Mouse (Mus musculus) adrenal gland, adult (tissue): Measurements from ENCODE around the gene Ddost.
"Not testable (repeated sequence)": the region's sequence is repeated elsewhere in the genome, so short reads cannot be mapped to it uniquely, and the experiment has no call there.

Experiments used
- DNase-seq, 2 experiments: peaks; one replicate each; pipeline ENCODE4 v3.0.0; 2022 to 2023; ENCODE audit warnings: low spot score in 1 of 2; ENCODE audit not compliant: inconsistent age in 2 of 2

The Ddost gene

DNA sequence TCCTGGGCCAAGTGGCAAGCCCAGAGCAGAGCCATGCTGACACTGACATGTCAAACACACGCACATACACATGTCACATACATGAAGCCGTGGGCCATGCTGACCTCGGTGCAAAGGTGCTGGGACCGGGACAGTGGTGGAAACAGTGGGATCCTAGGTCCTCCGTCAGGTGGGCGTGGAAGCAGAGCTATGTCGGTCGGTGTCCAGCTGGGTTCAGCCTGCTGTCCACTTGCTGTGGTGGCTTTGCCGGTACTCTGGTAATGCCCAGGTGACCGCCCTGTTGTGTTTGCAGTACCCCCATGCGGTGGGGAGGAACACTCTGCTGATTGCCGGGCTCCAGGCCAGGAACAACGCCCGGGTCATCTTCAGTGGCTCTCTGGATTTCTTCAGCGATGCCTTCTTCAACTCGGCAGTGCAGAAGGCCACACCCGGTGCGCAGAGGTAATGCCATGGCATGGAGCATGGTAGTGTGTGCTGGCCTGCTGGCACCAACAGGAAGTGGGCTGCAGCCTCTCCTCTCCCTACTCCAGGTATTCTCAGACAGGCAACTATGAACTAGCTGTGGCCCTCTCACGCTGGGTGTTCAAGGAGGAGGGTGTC, 5.9 kb downstream of the Ddost start:
- DNase-seq, result no peak

DNA sequence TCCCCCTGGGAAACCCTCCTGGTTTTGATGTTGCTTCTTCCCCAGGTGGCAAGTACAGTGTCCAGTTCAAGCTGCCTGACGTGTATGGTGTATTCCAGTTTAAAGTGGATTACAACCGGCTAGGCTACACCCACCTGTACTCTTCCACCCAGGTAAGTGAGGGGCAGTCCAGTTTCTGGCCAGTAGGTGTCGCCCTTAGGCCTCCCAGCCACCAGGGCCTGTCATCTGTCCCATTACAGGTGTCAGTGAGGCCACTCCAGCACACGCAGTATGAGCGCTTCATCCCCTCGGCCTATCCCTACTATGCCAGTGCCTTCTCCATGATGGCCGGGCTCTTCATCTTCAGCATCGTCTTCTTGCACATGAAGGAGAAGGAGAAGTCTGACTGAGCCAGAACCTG, 7.1 kb downstream of the Ddost start:
- peak; percentile 33 to 66 for DNase-seq

DNA sequence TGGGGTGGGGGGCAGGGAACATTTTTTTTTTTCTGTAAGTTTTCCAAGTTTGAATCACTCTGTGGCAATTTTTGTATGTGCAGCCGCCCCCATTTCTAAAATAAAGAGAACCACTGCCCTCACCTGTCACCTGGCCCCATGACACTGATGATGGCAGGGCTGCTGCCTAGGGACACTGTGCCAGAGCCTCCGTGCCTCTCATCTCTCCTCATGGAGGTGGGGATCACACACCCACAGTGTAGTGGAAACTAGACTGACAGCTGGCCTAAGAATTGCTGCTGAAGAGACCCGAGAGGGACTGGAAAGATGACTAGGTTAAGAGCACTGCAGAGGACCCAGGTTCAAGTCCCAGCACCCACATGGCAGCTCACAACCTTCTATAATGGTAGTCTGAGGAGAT, 7.6 kb downstream of the Ddost start:
- DNase-seq, result no peak

DNA sequence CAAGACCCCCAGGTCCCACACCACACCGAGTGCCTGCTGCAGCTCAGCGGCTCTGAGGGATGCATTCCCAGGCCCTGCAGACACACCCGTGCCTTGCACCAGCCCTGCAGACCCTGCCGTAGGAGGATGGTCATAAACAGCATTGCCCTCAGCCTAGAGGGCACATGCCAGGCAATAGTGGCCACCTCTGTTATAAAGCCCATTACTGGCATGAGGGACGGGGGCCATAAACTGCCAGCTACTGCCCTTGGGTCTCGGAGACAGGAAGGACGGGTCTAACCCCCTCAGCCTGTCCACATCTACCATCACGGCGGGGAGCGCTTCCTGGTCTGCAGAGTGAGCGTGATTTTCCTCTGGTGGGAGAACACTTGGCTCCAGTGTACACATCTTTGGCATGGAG, 8.5 kb downstream of the Ddost start:
- DNase-seq, result peak in 1 of 2 experiments; percentile 8

DNA sequence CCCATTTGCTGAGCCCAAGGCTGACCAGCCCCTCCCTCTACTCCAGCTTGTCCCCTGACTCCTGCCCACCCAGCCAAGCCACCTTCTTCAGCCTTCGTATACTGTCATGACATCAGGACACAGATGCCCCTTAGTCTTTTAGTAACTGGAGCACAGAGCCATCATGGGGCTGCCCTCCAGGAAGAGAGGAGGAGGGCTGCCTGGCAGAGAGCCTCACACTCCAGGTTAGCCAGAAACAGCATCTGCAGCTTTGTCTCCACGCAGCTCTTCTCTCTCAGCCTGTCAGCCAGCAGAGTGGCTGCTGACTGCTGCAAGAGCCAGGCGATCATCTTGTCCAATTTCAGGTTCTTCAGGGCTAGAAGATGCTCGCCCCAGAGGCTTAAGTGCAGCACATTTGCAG, 9.3 kb downstream of the Ddost start:
- DNase-seq, result no peak

DNA sequence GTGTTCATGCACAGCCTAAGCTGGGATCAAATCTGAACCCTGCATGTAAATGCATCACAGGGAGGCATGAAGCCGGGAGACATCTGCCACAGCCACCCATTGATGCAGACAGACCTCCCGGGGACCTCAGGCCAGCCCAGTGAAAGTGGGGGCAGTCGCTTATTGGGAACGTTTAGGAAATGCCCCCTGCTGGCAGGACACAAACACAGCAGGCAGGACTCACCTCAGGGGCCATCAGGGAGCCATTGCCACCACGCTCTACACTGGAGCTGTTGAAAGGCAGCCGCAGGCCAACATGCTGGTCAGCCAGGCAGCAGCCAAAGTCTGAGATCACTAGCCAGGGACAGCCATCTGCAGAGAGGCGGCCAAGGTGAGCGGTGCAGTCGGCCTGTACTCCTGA, 11.3 kb downstream of the Ddost start:
- DNase-seq, result peak in 1 of 2 experiments; percentile 67

DNA sequence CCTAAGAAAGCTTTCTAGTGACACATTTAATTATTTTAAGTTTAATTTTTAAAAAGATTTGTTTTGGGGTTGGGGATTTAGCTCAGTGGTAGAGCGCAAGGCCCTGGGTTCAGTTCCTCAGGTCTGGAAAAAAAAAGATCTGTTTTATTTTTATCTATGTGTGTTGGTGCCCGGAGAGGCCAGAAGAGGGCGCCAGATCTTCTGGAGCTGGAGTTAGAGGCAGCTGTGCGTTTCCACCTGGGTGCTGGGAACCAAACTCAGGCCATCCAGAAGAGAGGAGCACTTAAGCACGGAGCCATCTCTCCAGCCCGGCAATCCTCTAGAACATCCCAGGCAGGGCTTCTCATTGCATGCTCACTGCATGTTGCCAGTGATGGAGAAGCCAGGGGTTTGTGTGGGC, 11.8 kb downstream of the Ddost start:
- DNase-seq, result no peak

DNA sequence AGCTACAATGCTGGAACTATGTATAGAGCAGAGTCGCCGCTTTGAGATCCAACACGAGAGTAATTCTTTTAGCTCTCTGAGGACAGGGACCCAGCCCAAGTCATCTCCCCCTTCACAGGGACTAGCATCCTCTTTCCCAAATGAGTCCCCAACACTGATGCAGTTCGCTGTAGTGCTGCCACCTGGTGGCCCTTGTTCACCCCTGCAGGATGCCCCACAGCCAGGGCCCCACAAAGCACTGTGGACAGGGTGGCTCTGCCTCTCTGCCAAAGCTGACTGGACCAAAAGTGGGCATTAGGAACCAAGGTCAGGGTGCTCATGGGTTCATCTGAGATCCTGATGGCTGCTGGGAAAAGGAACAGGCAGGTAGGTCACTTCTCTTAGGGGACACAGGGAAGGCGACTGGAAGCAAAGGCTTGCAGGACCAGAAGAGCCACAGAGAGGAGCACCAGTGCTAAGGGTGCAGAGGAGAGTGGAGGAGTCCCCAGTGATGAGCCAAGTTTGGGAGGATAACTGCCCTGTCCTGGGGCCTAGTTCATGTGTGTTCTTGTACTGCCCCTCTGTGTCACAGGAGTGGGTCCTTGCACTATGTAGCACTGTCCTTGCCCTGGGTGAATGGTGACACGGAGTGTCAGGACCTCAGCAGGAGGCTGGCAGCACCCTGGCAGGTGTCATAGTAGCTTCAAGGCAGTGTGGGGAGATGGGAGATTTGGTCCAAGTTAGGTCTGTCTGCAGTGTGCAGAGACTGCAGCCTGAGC, 14.2 kb downstream of the Ddost start:
- peak; percentile 45 to 82 for DNase-seq

DNA sequence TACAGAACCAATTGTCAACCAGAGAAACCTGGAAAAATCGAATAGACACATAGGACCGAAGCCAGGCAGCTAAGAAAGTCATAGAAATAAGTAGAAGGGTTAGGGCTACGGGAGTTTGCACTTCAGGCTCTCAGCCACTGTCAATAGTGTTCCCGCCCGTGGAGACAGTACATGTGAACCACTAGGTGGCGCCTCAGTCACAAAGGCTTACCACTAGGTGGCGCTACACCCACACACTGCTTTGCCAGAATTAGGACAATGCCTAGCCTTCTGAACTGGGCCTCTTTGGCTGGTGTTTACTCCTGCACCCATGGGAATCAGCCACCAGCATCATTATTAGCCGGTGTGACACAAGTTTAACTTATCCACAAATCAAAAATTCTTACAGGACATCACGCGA, 15.0 kb downstream of the Ddost start:
- peak; percentile 83 to 96 for DNase-seq

DNA sequence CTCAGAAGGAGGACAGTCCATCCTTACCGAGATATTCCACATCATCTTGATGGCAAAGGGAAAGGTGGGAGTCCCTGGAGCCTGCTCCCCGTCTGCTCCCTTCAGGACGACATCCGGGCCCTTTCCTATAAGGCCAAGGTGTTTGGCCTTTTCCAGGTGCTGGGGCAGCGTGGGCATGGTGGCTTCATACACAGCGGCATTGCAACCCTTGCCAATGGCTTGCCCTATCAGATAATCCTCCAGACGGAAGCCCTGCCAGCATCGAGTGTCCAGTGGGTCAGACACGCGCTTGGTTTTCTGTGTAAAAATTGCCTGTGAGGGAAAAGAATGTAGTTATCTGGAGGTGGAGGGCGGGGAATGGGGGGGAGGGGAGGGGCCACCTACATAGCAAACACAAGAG, 16.2 kb downstream of the Ddost start:
- no peak for DNase-seq

DNA sequence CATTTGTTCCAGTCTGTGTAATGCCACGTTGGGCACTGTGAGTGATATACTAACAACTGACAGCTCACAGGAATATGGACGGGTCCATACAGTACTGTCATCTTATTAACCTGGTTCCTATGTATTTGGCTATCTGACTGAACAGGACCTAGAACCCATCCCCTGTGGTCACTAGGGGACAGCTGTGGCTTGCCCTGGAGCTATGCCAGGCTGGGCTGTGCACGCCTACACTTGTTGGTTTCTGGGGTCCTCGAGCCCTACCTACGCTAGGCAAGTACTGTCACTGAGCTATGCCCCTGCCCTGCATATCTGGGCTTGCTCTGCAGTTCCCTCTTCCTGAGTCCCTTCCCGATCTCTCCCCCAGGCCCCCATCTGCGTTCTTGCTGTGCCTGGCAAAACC, 17.0 kb downstream of the Ddost start:
- DNase-seq, result no peak

DNA sequence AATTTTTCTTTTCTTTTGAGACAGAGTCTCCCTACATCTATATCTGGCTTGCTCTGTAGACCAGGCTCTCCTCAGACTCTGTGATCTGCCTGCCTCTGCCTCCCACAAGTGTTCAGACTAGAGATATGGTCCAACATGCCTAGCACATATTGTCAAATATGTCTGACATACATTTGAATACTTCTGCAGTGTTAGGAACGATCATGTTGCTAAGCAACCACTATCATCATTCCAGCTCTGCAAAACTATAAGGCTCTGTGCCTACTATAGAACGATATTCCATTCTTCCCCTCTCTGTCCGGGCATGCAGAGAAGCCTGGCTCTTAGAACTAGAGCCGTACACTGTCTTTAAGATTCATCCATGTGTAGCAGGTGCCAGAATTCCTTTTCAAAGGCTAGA, 18.2 kb downstream of the Ddost start:
- no peak for DNase-seq

DNA sequence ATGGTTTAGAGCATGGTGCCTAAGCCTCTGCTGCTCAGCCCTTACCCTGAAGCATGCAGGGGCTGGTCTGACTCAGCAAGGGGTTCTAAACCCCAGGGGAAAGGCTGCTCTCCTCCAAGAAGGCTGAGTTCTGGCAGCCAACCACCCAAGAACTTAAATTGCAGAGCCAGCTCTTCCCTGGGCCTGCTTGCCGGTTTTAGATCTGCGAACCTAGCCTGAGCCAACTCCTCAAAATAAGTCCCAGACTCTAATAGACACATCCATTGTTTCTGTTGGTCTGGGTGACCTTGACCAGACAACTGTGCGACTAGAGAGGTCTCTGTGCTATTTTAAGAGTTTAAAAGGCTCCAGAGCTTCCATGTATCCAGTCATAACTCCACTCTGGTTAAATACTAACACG, 19.2 kb downstream of the Ddost start:
- peak in 1 of 2 experiments; percentile 56 for DNase-seq

DNA sequence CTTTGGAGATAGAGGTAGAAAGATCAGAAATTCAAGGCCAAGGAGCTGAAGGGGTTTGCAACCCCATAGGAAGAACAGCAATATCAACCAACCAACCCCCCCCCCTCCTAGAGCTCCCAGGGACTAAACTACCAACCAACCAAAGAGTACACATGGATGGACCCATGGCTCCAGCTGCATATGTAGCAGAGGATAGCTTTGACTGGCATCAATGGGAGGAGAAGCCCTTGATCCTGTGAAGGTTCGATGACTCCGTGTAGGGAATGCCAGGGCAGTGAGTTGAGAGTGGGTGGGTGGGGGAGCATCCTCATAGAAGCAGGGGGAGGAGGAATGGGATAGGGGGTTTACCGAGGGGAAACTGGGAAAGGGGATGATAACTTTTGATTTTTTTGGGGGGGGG, 19.9 kb downstream of the Ddost start:
- no peak for DNase-seq

DNA sequence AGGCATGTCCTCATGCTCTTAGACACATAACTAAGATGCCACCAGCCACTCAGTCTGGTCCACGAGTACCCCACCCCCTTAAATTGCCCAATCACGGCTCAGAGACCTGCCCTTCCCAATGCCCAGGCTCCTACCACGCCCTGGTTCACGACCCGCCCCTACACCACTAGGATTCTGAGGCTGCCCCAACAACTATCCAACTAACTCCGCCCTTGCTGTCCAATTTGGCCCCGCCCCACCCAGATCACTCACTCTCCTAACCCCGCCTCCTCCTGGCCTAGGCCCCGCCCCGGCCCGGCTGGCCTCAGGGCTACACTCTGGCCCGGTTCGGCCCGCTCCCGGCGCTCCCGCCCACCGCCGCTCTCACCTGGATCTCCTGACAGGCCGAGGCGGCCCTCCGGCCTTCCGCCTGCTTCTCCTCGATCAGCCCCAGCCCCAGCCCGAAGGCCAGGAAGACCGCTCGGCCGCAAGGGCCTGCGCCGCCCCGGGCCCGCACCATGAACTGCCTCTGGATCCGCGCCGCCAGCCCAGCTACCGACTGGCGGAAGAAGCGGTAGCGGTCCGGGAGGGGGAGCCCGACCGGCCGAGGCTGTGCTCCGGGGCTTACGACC, 21.0 kb downstream of the Ddost start:
- peak; percentile 98 to 99 for DNase-seq

DNA sequence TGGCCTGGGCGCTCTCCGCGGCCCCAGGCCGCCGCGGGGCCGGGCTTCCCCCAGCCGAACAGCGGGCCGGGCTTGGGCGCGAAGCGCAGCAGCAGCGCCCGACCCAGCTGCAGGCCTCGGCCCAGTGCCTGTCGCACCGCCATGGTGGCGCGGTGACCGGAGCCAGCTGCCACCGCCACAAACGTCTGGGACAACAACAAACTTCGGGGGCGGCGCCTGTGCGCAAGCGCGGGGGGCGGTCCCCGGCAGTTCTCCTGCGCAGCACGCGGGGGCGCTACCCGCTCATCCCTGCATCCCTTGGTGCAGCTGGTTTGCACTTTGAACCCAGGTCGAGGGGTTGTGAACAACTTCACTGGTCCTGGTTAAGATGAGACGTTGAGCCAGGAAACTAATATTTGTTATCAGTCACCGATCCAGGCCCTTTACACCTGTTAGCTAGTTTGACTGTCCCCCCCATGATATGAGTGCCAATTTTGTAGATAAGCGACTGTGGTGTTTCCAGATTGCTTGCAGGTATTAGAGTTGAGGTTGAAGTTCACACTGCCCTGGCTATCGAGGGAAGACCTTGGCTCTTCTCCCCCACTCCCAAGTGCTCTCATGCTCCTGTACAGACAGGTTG, 21.7 kb downstream of the Ddost start, which contains the start of gene Pink1:
Gene Pink1, minus strand, starts transcription at position 231 of the 619 bp plus-strand sequence.
- peak; percentile 94 to 98 for DNase-seq

DNA sequence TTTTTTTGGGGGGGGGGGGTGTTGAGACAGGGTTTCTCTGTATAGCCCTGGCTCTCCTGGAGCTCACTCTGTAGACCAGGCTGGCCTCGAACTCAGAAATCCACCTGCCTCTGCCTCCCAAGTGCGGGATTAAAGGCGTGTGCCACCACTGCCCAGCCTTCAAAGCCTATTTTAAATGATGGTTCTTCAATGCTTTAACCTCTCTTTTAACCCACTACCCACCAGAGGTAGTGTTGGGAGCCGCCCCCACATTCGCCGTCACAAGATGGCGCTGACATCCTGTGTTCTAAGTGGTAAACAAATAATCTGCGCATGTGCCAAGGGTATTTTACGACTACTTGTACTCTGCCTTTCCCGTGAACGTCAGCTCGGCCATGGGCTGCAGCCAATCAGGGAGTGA, 22.6 kb downstream of the Ddost start:
- DNase-seq, result not testable (repeated sequence)

DNA sequence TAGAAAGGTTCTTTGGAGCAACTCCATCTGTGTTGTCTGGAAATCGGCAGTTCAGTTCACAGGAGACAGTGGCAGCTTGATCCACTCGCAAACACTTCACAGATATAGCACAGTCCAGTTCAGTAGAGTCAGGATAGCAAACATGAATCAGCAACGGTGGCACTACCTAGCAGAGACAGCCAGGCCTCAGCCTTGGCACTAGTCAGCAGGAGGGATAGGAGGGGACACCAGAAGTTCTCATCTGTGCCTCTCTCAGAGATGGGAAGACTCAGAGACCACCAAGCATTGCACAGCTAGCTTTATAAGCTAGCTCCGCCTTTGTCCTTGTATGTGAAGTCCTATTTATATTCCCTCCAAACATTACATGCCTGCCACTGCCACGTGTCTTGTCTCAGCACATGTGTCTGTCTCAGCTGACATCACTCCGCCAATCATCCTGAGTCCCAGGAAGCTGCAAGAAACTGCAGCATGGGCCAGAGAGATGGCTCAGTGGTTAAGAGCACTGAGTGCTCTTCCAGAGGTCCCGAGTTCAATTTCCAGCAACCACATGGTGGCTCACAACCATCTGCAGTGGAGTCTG, 23.5 kb downstream of the Ddost start:
- DNase-seq, result no peak

DNA sequence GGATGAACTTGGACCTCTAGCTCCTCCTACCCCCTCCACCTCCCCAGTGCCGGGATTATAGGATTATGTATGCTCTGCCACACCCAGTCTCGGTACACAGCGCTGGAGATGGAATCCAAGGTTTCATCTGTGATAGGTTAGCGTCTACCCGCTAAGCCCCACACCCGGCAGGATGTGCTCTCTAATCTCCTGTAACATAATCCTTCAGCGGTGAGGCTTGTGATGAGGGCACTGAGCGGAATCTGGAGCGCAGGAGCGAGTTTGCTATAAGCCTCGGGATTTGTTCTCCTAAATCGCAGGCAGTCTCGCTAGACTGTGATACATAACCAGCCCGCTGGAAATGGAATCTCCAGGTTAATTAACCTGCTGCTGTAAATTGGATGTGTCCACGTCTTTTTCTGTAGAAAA, 25.7 kb downstream of the Ddost start:
- no peak for DNase-seq

DNA sequence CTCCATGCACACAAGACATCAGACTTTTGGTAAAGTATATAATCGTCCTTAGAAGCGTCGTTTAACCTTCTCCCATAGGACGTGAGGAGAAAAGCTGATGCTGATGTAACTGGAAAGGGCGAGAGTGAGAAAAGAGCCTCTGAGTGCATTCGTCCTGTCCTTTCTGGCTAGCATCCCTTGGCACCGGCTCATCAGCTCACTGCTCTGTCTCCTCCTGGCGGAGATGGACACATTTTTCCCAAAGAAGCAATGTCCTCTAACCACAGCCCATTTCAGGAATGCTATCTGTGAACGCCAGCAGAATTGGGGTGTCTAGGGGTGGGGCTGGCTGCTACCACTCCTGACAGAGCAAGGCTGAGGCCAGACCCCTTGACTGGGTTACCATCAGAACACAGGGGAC, 27.1 kb downstream of the Ddost start:
- DNase-seq, result no peak

DNA sequence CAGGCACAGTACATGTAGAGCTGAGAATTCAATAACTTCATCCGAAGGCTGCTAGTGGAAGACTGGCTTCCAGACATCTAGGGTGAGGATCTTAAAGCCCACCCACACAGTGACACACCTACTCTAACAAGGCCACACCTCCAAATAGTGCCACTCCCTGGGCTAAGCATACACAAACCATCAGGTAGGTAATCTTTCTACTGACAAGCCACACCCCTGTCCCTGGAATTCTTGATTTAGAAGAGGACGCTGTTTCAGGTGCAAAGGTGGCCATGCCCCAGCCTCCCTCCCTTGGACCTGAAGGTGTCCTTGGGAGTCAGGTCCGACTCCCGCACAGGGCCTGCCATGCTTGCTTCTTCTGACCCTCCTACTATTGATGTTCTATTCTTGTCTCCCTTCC, 28.6 kb downstream of the Ddost start:
- DNase-seq, result no peak

DNA sequence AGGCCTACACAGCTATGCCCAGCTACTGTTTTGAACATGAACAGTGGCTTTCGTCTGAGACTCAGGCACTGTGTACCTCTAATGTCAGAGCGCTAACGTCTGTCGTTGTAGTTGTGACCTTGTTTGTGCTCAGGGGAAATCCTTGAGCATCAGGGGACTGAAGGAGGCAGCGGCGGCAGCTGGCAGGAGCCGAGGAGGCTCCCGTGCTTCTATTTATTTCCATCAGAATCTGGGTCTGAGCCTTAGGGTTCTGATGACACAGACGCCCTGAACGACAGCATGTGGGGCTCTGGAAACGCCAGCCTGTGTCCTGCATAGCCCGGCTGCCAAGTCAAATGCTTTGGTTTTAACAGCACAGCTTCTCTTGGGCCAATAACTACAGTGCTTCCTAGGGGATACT, 30.5 kb downstream of the Ddost start:
- peak in 1 of 2 experiments; percentile 60 for DNase-seq
